Mouse (Mus musculus): ENCODE data around the gene Sesn3. TPM values are rescaled to one million over a fixed set of nuclear protein-coding genes. Genes with fewer than 3 reads are reported as not detected.
A peak's percentile ranks its signal among the peaks of the same experiment; 100 is the strongest.
"Not testable (repeated sequence)": the region's sequence is repeated elsewhere in the genome, so short reads cannot be mapped to it uniquely, and the experiment has no call there.

The Sesn3 gene
- 42.2 and 66.5 TPM in 2 replicates for polyA plus RNA-seq (2011; ENCODE audit: insufficient read length, low read depth, missing spikeins)

- Histone ChIP-seq H3K27ac (ENCODE audit: insufficient read depth, low read length) (peak within 1 kb of the TSS; percentile 75), H3K4me1 (ENCODE audit: control insufficient read depth, insufficient read depth, low read length) (no peaks in the 10 kb centered on the region), H3K4me3 (ENCODE audit: insufficient read depth, low read length) (peak within 1 kb of the TSS; percentile 38)
- TF ChIP-seq POLR2A (IDR thresholded peaks at IDR 0.05; ENCODE audit: low read depth, low read length) (0 out of 2 replicates have a peak, but pooled peaks have one; percentile 39), CTCF (IDR thresholded peaks at IDR 0.05; ENCODE audit: borderline replicate concordance, insufficient read depth, low read length) (no peak)
Measured at GRCm38 (mm10) chr9:14274986-14275720, at the start of gene Sesn3. Gene Sesn3 (plus strand): TSS chr9:14275067.

- not testable (repeated sequence) for H3K4me1 ChIP-seq (ENCODE audit: control insufficient read depth, insufficient read depth, low read length); H3K27ac ChIP-seq (ENCODE audit: insufficient read depth, low read length); H3K4me3 ChIP-seq (ENCODE audit: insufficient read depth, low read length)
Measured at GRCm38 (mm10) chr9:14227086-14227485, 47.8 kb upstream of the Sesn3 start.

GRCm38 (mm10) chr9:14233702-14234373, 41.0 kb upstream of the Sesn3 start:
- TF ChIP-seq CTCF (IDR thresholded peaks at IDR 0.05; ENCODE audit: borderline replicate concordance, insufficient read depth, low read length): no peak
- TF ChIP-seq POLR2A (IDR thresholded peaks at IDR 0.05; ENCODE audit: low read depth, low read length): no peak
- H3K4me3 ChIP-seq (ENCODE audit: insufficient read depth, low read length): no peak overlapping the region
- peaks cover 6% of the 10 kb centered on the region; the same call in 1 of the 2 replicates for H3K4me1 ChIP-seq (ENCODE audit: control insufficient read depth, insufficient read depth, low read length)
- no peak overlapping the region for H3K27ac ChIP-seq (ENCODE audit: insufficient read depth, low read length)

GRCm38 (mm10) chr9:14235286-14235685, 39.6 kb upstream of the Sesn3 start:
- Histone ChIP-seq H3K27ac (ENCODE audit: insufficient read depth, low read length) (no peak overlapping the region), H3K4me3 (ENCODE audit: insufficient read depth, low read length) (no peak overlapping the region), H3K4me1 (ENCODE audit: control insufficient read depth, insufficient read depth, low read length) (peaks cover 6% of the 10 kb centered on the region; the same call in 1 of the 2 replicates)
- TF ChIP-seq CTCF (IDR thresholded peaks at IDR 0.05; ENCODE audit: borderline replicate concordance, insufficient read depth, low read length) (no peak), POLR2A (IDR thresholded peaks at IDR 0.05; ENCODE audit: low read depth, low read length) (no peak)

GRCm38 (mm10) chr9:14241003-14241402, 33.9 kb upstream of the Sesn3 start:
- not testable (repeated sequence) for H3K27ac ChIP-seq (ENCODE audit: insufficient read depth, low read length); H3K4me3 ChIP-seq (ENCODE audit: insufficient read depth, low read length); H3K4me1 ChIP-seq (ENCODE audit: control insufficient read depth, insufficient read depth, low read length)

GRCm38 (mm10) chr9:14242308-14242707, 32.6 kb upstream of the Sesn3 start:
- no peak overlapping the region for H3K4me3 ChIP-seq (ENCODE audit: insufficient read depth, low read length)
- TF ChIP-seq POLR2A (IDR thresholded peaks at IDR 0.05; ENCODE audit: low read depth, low read length) (no peak), CTCF (IDR thresholded peaks at IDR 0.05; ENCODE audit: borderline replicate concordance, insufficient read depth, low read length) (no peak)
- H3K27ac ChIP-seq (ENCODE audit: insufficient read depth, low read length): no peak overlapping the region
- H3K4me1 ChIP-seq (ENCODE audit: control insufficient read depth, insufficient read depth, low read length): no peaks in the 10 kb centered on the region

GRCm38 (mm10) chr9:14244528-14244927, 30.3 kb upstream of the Sesn3 start:
- Histone ChIP-seq H3K4me1 (ENCODE audit: control insufficient read depth, insufficient read depth, low read length) (no peaks in the 10 kb centered on the region), H3K4me3 (ENCODE audit: insufficient read depth, low read length) (no peak overlapping the region), H3K27ac (ENCODE audit: insufficient read depth, low read length) (no peak overlapping the region)
- TF ChIP-seq CTCF (IDR thresholded peaks at IDR 0.05; ENCODE audit: borderline replicate concordance, insufficient read depth, low read length) (no peak), POLR2A (IDR thresholded peaks at IDR 0.05; ENCODE audit: low read depth, low read length) (no peak)

- TF ChIP-seq POLR2A (IDR thresholded peaks at IDR 0.05; ENCODE audit: low read depth, low read length): no peak
- no peak for TF ChIP-seq CTCF (IDR thresholded peaks at IDR 0.05; ENCODE audit: borderline replicate concordance, insufficient read depth, low read length)
- Histone ChIP-seq H3K27ac (ENCODE audit: insufficient read depth, low read length) (no peak overlapping the region), H3K4me3 (ENCODE audit: insufficient read depth, low read length) (no peak overlapping the region), H3K4me1 (ENCODE audit: control insufficient read depth, insufficient read depth, low read length) (no peaks in the 10 kb centered on the region)
Measured at GRCm38 (mm10) chr9:14245013-14245586, 29.8 kb upstream of the Sesn3 start.

GRCm38 (mm10) chr9:14246016-14246799, 28.7 kb upstream of the Sesn3 start:
- Histone ChIP-seq H3K4me1 (ENCODE audit: control insufficient read depth, insufficient read depth, low read length) (no peaks in the 10 kb centered on the region), H3K27ac (ENCODE audit: insufficient read depth, low read length) (no peak overlapping the region), H3K4me3 (ENCODE audit: insufficient read depth, low read length) (no peak overlapping the region)
- TF ChIP-seq POLR2A (IDR thresholded peaks at IDR 0.05; ENCODE audit: low read depth, low read length) (no peak), CTCF (IDR thresholded peaks at IDR 0.05; ENCODE audit: borderline replicate concordance, insufficient read depth, low read length) (no peak)

All from embryonic fibroblast, embryonic 13.5 days (primary cell).